Mouse (Mus musculus) right cerebral cortex, adult 2 months (tissue): ENCODE measurements at regions not wholly inside any gene's neighbourhood (a gene's known extent, or its start where the extent isn't known, plus 50 kb on each side); places are given as distances from the start of the nearest gene placed in this dataset.
A peak's percentile ranks its signal among the peaks of the same experiment; 100 is the strongest.

Experiments
- DNase-seq, 2 experiments: peaks; one replicate each; pipeline ENCODE4 v3.0.0; 2021 to 2022; ENCODE audit warnings: low spot score in 2 of 2

GRCm38 (mm10) chr16:47354279-47354678 lies 856.0 kb upstream of the Nectin3 start:
- no peak for DNase-seq

DNA sequence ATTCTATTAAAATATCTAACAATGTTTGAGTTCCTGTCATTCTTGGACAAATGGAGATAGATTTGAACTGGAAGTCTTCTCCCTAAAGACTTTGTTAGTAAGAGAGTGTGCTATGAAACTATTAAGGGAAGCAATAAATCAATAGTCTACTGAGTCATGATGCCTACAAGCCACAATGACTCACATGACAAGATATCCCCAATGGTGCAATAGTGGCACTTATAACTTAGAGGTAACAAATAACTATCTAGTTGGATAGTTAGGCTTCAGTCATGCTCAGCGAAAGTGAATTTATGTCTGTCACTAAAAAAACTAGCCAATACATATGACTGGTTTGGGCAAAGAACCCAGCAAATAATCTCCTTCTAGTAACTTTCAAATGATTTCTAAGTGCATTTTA lies 889.1 kb upstream of the Dppa4 start:
- no peak for DNase-seq

DNA sequence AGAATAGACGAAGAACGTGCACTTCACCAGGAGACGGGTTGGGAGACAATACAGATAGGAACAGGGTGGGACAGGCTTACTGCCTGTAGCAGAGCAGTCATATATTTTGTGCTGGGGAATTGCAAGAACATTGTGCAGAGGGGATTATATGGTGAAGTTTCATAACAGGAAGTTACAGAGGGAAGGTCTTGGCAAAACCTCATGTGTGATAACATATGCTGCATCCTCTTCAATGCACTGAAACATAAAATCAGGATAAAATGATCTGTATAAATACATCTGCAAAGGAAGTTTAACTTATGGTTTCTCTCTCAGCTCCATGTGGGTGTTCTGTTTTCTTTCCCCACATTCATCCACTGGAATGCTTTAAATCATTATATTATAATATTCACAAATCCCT lies 876.5 kb upstream of the Dppa4 start:
- no peak for DNase-seq

DNA sequence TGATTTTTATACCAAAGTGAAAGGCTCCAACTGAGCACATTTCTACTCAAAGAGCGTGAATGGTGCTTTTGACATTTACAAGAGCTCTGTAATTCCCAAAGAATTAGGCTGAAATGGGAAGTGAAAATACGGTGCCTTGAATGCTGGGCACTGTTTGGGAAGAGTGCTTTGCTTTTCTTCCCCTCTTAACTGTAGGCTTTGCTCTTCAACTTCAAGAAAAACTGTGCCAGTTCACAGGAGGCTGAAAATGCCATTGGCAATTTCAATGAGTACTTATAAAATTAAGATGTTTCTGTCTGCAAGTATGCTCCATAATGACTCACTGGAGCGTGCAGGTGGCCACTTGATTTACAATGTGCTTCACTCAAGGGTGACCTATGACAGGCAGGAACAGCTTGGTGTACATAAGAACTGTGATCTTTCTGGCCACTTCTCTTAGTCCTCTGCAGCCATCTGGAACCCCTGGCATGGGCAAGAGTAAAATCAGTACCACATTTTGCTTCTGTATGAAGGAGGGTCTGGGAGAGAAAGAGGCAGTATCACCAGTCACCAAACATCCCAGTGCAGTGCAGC lies 864.8 kb upstream of the Dppa4 start:
- DNase-seq: peak in 1 of 2 experiments; percentile 3

DNA sequence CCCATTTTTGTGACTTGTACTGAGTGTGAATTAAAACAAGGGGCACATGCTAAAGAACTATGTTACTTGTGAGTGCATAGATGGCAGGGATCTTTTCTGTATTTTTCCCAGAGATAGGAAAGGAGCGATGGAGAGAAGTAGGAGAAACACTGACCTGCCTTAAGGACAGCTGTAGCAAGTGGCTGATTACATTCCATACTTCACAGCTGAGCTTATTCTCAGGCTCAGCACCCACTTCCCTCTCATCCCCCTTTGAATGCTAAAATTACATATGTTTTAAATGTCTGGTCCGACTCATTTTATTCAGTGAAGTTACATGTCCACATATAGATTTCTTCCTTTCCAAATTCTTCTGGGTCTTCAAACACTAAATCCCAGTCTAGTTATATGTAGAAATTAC lies 838.5 kb upstream of the Dppa4 start:
- no peak for DNase-seq

- DNase-seq: no peak
Measured at GRCm38 (mm10) chr16:47475441-47476081, 808.0 kb upstream of the Dppa4 start.

GRCm38 (mm10) chr16:47482071-47482470 lies 801.5 kb upstream of the Dppa4 start:
- no peak for DNase-seq

GRCm38 (mm10) chr16:47488525-47488924 lies 795.0 kb upstream of the Dppa4 start:
- DNase-seq: no peak

DNA sequence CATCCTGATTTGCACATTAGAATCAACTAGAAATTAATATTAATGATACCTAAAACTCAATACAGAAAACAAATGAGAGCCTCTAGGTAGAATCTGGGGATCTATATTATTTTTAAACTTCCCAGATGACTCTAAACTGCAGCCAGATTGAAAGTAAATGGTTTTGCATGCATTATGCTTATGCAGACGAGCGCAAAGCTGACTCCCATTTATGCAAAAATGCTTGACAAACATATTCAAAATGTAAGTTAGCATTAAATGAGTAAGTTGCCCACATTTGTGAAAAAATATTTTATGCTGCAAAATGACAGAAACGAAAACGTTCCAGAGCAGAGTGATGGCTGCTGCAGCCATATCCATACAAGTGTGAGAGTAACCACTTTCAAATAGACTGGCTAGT lies 757.7 kb upstream of the Dppa4 start:
- no peak for DNase-seq

- DNase-seq: no peak
Measured at GRCm38 (mm10) chr16:47526613-47527012, 756.9 kb upstream of the Dppa4 start.

DNA sequence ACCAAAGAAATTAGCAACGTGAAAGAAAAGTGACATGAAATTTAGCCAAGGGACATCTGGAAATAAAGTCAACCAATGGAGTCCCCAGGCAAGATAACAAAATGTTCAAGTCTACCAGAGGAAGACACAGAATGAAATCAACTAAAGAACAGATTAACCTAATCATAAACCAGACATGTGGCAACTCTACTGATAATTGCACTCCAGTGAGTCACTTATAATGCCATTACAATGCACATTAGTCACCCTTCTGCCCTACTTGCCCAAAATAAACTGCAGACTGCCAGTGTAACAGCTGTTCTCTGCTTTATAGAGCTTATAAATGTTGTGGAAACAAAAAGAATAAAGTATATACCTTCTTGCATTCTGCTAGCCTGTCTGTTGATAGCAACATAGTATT lies 747.0 kb upstream of the Dppa4 start:
- DNase-seq: peak in 1 of 2 experiments; percentile 4

DNA sequence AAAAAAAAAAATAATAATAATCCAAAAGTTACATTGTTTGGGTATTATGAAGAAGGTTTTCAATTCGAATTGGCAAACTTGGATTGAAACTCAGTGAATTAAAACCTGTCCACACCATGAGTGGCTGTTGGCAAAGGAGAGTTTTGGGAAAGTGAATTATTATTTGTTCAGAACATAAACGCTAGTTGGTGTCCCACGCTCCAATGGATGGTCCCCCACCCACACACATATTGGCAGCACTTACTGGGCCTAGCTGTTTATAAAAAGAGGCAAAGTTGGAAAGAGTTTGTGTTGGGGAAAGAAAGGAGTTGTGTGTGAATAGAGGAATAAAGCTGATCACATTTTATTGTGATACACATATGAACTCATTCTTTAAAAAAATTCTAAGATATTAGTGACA lies 732.4 kb upstream of the Dppa4 start:
- DNase-seq: no peak

- DNase-seq: no peak
Measured at GRCm38 (mm10) chr16:47568051-47568450, 715.5 kb upstream of the Dppa4 start.

DNA sequence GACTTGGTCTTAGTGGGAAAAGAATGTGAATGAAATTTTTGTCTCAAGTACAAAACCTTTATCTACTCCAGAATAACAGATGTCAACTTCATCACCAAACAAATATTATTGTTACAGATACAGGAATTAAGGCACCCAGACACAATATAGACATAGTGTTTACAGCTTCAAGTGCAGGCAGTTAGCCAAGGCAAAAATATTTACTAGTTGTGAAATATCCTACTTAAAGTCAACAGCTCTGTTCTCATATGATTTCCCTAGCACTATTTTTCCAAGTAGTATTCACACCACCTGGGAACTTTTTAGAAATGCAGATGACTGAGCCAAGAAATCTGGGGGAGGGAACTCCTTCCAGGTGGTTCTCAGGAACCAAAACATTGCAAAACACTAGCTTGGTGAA lies 684.1 kb upstream of the Dppa4 start:
- DNase-seq: no peak
